Comparison of ENCODE assay signal across 9 mouse cellular contexts in genomic region chr1:74507780-74508179, GRCm38 (mm10). TPM values are rescaled to one million over a fixed set of nuclear protein-coding genes. Genes with fewer than 3 reads are reported as not detected.
A peak's percentile ranks its signal among the peaks of the same experiment; 100 is the strongest.
DNase-seq lines count a peak whose midpoint lies in the region; ATAC-seq and TF ChIP-seq lines count a peak whose summit lies in the region.
"Had no signal": no experiment of that assay in that cellular context is flagged by ENCODE, and none has a peak within 500 bp of the region (broad histone marks: within the 10 kb centered on the region; RNA-seq: fewer than 3 reads in every experiment).

No protein-coding gene starts in this region.

- H3K4me3 ChIP-seq in liver, embryonic 11.5 days (ENCODE audit: low read depth, low read length), result peak overlapping the region; percentile 96
- H3K4me3 ChIP-seq in embryonic facial prominence, embryonic 12.5 days, result no peak overlapping the region
- no peak overlapping the region for H3K4me3 ChIP-seq in intestine, postnatal 0 days (ENCODE audit: low read depth, low read length)
- H3K4me3 ChIP-seq in neural tube, embryonic 15.5 days (replicated peaks), result 0 out of 2 replicates have a peak overlapping the region, but pooled peaks have one; percentile 96

- no peaks in the 10 kb centered on the region for H3K27me3 ChIP-seq in liver, embryonic 11.5 days (replicated peaks; ENCODE audit: control insufficient read depth, insufficient read depth, low read length)
- no peaks in the 10 kb centered on the region for H3K27me3 ChIP-seq in embryonic facial prominence, embryonic 12.5 days
- H3K27me3 ChIP-seq in intestine, postnatal 0 days (replicated peaks; ENCODE audit: control insufficient read depth, insufficient read depth, low read length), result no peaks in the 10 kb centered on the region
- H3K27me3 ChIP-seq in neural tube, embryonic 15.5 days (replicated peaks), result no peaks in the 10 kb centered on the region

- H3K4me2 ChIP-seq in liver, embryonic 11.5 days, result peak overlapping the region; percentile 73
- peak overlapping the region; percentile 78 for H3K4me2 ChIP-seq in embryonic facial prominence, embryonic 12.5 days (replicated peaks)
- peak overlapping the region; percentile 89; the same call in 1 of the 2 replicates for H3K4me2 ChIP-seq in intestine, postnatal 0 days (replicated peaks; ENCODE audit: low read depth)
- peak overlapping the region; percentile 83 for H3K4me2 ChIP-seq in neural tube, embryonic 15.5 days

- 0 out of 2 replicates have a peak, but pooled peaks cover 3% of the 10 kb centered on the region for H3K36me3 ChIP-seq in liver, embryonic 11.5 days (ENCODE audit: control insufficient read depth, insufficient read depth, low read length)
- H3K36me3 ChIP-seq in embryonic facial prominence, embryonic 12.5 days, result 0 out of 2 replicates have a peak, but pooled peaks cover 8% of the 10 kb centered on the region
- H3K36me3 ChIP-seq in intestine, postnatal 0 days (ENCODE audit: control insufficient read depth, insufficient read depth), result no peaks in the 10 kb centered on the region
- no peaks in the 10 kb centered on the region for H3K36me3 ChIP-seq in neural tube, embryonic 15.5 days

- WGBS in liver, embryonic 11.5 days, result 89% methylated on average over 2 of the region's 2 CpGs
- 92% methylated on average over 2 of the region's 2 CpGs for WGBS in embryonic facial prominence, embryonic 12.5 days
- WGBS in intestine, postnatal 0 days, result 93% methylated on average over 2 of the region's 2 CpGs
- WGBS in neural tube, embryonic 15.5 days, result 95% methylated on average over 2 of the region's 2 CpGs

- no peak for ATAC-seq in liver, embryonic 11.5 days (replicated peaks; ENCODE audit: low FRiP score)
- no peak for ATAC-seq in embryonic facial prominence, embryonic 12.5 days (ENCODE audit: insufficient number of reproducible peaks, insufficient read depth, low FRiP score, low TSS enrichment)
- ATAC-seq in intestine, postnatal 0 days, result no peak
- no peak for ATAC-seq in neural tube, embryonic 15.5 days (ENCODE audit: low FRiP score)

- H3K4me1 ChIP-seq in liver, embryonic 11.5 days (replicated peaks; ENCODE audit: control insufficient read depth, insufficient read depth, low read length), result peaks cover 27% of the 10 kb centered on the region
- peaks cover 25% of the 10 kb centered on the region for H3K4me1 ChIP-seq in embryonic facial prominence, embryonic 12.5 days
- peaks cover 3% of the 10 kb centered on the region; the same call in 1 of the 2 replicates for H3K4me1 ChIP-seq in intestine, postnatal 0 days (replicated peaks; ENCODE audit: control insufficient read depth, insufficient read depth, low read length)
- H3K4me1 ChIP-seq in neural tube, embryonic 15.5 days, result peaks cover 45% of the 10 kb centered on the region

- DNase-seq in liver, embryonic 11.5 days (ENCODE audit: low spot score), result no peak
- DNase-seq in liver, result no peak
- DNase-seq in thymus, postnatal 36 days, result no peak
- no peak for DNase-seq in gastrocnemius, postnatal 4 days (ENCODE audit: low spot score in 2 of 2)
- no peak for DNase-seq in ovary, postnatal 10 days (ENCODE audit: low spot score)
- DNase-seq: kidney, postnatal 4 days had no signal

- no peak overlapping the region for H3K27ac ChIP-seq in liver, embryonic 11.5 days (ENCODE audit: low read depth, low read length)
- no peak overlapping the region for H3K27ac ChIP-seq in embryonic facial prominence, embryonic 12.5 days
- H3K27ac ChIP-seq in intestine, postnatal 0 days (ENCODE audit: low read depth, low read length), result no peak overlapping the region
- no peak overlapping the region for H3K27ac ChIP-seq in neural tube, embryonic 15.5 days (replicated peaks)

- no peaks in the 10 kb centered on the region for H3K9me3 ChIP-seq in liver, embryonic 11.5 days (ENCODE audit: control insufficient read depth, low read length)
- no peaks in the 10 kb centered on the region for H3K9me3 ChIP-seq in embryonic facial prominence, embryonic 12.5 days
- no peaks in the 10 kb centered on the region for H3K9me3 ChIP-seq in intestine, postnatal 0 days (ENCODE audit: control insufficient read depth)
- no peaks in the 10 kb centered on the region for H3K9me3 ChIP-seq in neural tube, embryonic 15.5 days (replicated peaks)

- TF ChIP-seq CTCF in intestine, postnatal 0 days (IDR thresholded peaks at IDR 0.05; ENCODE audit: low read depth), result no peak

- peak overlapping the region; percentile 96 for H3K9ac ChIP-seq in liver, embryonic 11.5 days (ENCODE audit: low read depth, low read length)
- H3K9ac ChIP-seq in embryonic facial prominence, embryonic 12.5 days, result no peak overlapping the region
- no peak overlapping the region for H3K9ac ChIP-seq in intestine, postnatal 0 days (ENCODE audit: low read depth, low read length)
- H3K9ac ChIP-seq in neural tube, embryonic 15.5 days (replicated peaks), result peak overlapping the region; percentile 90; the same call in 1 of the 2 replicates

RNA-seq across cellular contexts. Expression of gene Cnot9, which starts 1.9 kb away (rescaled TPM):
- polyA plus RNA-seq in liver, embryonic 11.5 days (2014; fragmentation: Nextera tagmentation; extraction: Ambion mirVana), result 88.5 and 90.8 TPM in 2 replicates
- polyA plus RNA-seq in embryonic facial prominence, embryonic 12.5 days (2016; fragmentation: Nextera tagmentation; extraction: Ambion mirVana), result 70.1 and 71.5 TPM in 2 replicates
- 30.7 and 30.8 TPM in 2 replicates for polyA plus RNA-seq in intestine, postnatal 0 days (2015; fragmentation: Nextera tagmentation; extraction: Ambion mirVana)
- polyA plus RNA-seq in neural tube, embryonic 15.5 days (2015; fragmentation: Nextera tagmentation; extraction: Ambion mirVana), result 43.9 and 48.5 TPM in 2 replicates
- 10 to 100 TPM; 30.0 to 30.2 TPM for total RNA-seq in gastrocnemius, postnatal 4 days (2021)

RNA-seq across cellular contexts. Expression of gene Plcd4, which starts 34.9 kb away (rescaled TPM):
- 0.10 TPM in 1 of 2 replicates, not detected in the other for polyA plus RNA-seq in liver, embryonic 11.5 days (2014; fragmentation: Nextera tagmentation; extraction: Ambion mirVana)
- 0.89 and 1.2 TPM in 2 replicates for polyA plus RNA-seq in embryonic facial prominence, embryonic 12.5 days (2016; fragmentation: Nextera tagmentation; extraction: Ambion mirVana)
- polyA plus RNA-seq in intestine, postnatal 0 days (2015; fragmentation: Nextera tagmentation; extraction: Ambion mirVana), result 0.38 TPM in 2 replicates
- polyA plus RNA-seq in neural tube, embryonic 15.5 days (2015; fragmentation: Nextera tagmentation; extraction: Ambion mirVana), result 10.1 and 10.8 TPM in 2 replicates
- total RNA-seq in gastrocnemius, postnatal 4 days (2021), result 10 to 100 TPM; 40.6 to 44.9 TPM

RNA-seq across cellular contexts. Expression of gene Usp37, which starts 36.3 kb away (rescaled TPM):
- 28.8 and 32.3 TPM in 2 replicates for polyA plus RNA-seq in liver, embryonic 11.5 days (2014; fragmentation: Nextera tagmentation; extraction: Ambion mirVana)
- polyA plus RNA-seq in embryonic facial prominence, embryonic 12.5 days (2016; fragmentation: Nextera tagmentation; extraction: Ambion mirVana), result 39.8 and 41.7 TPM in 2 replicates
- polyA plus RNA-seq in intestine, postnatal 0 days (2015; fragmentation: Nextera tagmentation; extraction: Ambion mirVana), result 9.2 and 9.4 TPM in 2 replicates
- 22.3 and 23.4 TPM in 2 replicates for polyA plus RNA-seq in neural tube, embryonic 15.5 days (2015; fragmentation: Nextera tagmentation; extraction: Ambion mirVana)
- 10 to 100 TPM; 19.7 to 20.5 TPM for total RNA-seq in gastrocnemius, postnatal 4 days (2021)

Comparison
In these comparisons a context has a peak if more than half of its experiments do, and no peak if none do; other contexts are left out.
1. H3K4me3 ChIP-seq: peak in liver, embryonic 11.5 days (single experiment) and neural tube, embryonic 15.5 days (single experiment); none in embryonic facial prominence, embryonic 12.5 days (single experiment) and intestine, postnatal 0 days (single experiment).
2. H3K9ac ChIP-seq: peak in liver, embryonic 11.5 days (single experiment) and neural tube, embryonic 15.5 days (single experiment); none in embryonic facial prominence, embryonic 12.5 days (single experiment) and intestine, postnatal 0 days (single experiment).
3. Peak in every context shown above with its lines, with median percentiles within 50 percentile points of each other: H3K4me2 ChIP-seq.